Mouse (Mus musculus) heart, embryonic 14.5 days (tissue): Measurements from ENCODE around the gene Angptl2. TPM values are rescaled to one million over a fixed set of nuclear protein-coding genes. Genes with fewer than 3 reads are reported as not detected.

Experiments used
- ATAC-seq: fragments of 200-750 bp; cut with Nextera tagmentation; 2 replicates; pipeline ENCODE4 v1.8.0; 2017; ENCODE audit warnings: low read depth, moderate TSS enrichment; ENCODE audit not compliant: insufficient number of reproducible peaks, insufficient read depth, low FRiP score
- H3K27ac ChIP-seq, 2 experiments: fragments of 200-500 bp in 1 of 2; fragments of 300-500 bp in 1 of 2; sonication (generic) in 1 of 2; replicated peaks in 1 of 2; 2 replicates each; pipeline ENCODE4 v1.5.1; 2012 to 2014; ENCODE audit warnings: low read depth in 2 of 2, low read length in 2 of 2, control low read depth in 1 of 2, mild to moderate bottlenecking in 1 of 2, mixed read lengths in 1 of 2; ENCODE audit not compliant: control insufficient read depth in 1 of 2, insufficient read depth in 1 of 2
- H3K27me3 ChIP-seq: fragments of 300-500 bp; sonication (generic); 2 replicates; pipeline ENCODE4 v1.6.1; 2014; ENCODE audit warnings: mild to moderate bottlenecking, low read length, control low read depth; ENCODE audit not compliant: control insufficient read depth, insufficient read depth
- H3K36me3 ChIP-seq: fragments of 300-500 bp; sonication (generic); 2 replicates; pipeline ENCODE4 v1.6.1; 2014; ENCODE audit warnings: mild to moderate bottlenecking, control low read depth, low read length, mixed read lengths; ENCODE audit not compliant: control insufficient read depth, insufficient read depth
- H3K4me1 ChIP-seq, 2 experiments: fragments of 200-500 bp in 1 of 2; fragments of 300-500 bp in 1 of 2; sonication (generic) in 1 of 2; 2 replicates each; pipeline ENCODE4 v1.6.1; 2012 to 2014; ENCODE audit warnings: low read length in 2 of 2, control low read depth in 1 of 2, mixed read lengths in 1 of 2; ENCODE audit not compliant: control insufficient read depth in 2 of 2, insufficient read depth in 2 of 2
- H3K4me2 ChIP-seq: fragments of 300-500 bp; sonication (generic); 2 replicates; pipeline ENCODE4 v1.6.1; 2014; ENCODE audit warnings: mild to moderate bottlenecking, low read length
- H3K4me3 ChIP-seq, 2 experiments: fragments of 200-500 bp in 1 of 2; fragments of 300-500 bp in 1 of 2; sonication (generic) in 1 of 2; 2 replicates each; pipeline ENCODE4 v1.5.1; 2012 to 2014; ENCODE audit warnings: low read length in 2 of 2, mild to moderate bottlenecking in 2 of 2, control low read depth in 1 of 2, low read depth in 1 of 2, moderate library complexity in 1 of 2; ENCODE audit not compliant: control insufficient read depth in 1 of 2, insufficient read depth in 1 of 2
- H3K9ac ChIP-seq: fragments of 300-500 bp; sonication (generic); 2 replicates; pipeline ENCODE4 v1.6.1; 2014; ENCODE audit warnings: mild to moderate bottlenecking, low read length
- H3K9me3 ChIP-seq: fragments of 300-500 bp; sonication (generic); 2 replicates; pipeline ENCODE4 v1.6.1; 2016; ENCODE audit warnings: low read length, control low read depth; ENCODE audit not compliant: control insufficient read depth
- WGBS: fragments of 180-500 bp; shearing (Covaris S2); extraction: QIAGEN DNeasy Blood & Tissue Kit; methylation state at CpG from one replicate; pipeline ENCODE4 v1.1.7; 2014; 5-methylcytosine and 5-hydroxymethylcytosine counted together
- polyA plus RNA-seq: library from polyadenylated mRNA; unstranded; fragments of >200 nt; fragmentation: Nextera tagmentation; extraction: Ambion mirVana; gene quantifications from 2 replicates; pipeline ENCODE4 v1.2.1, GENCODE M21; 2014

Gene Angptl2
- polyA plus RNA-seq, 1 experiment from 2014 or later: 58.2 TPM

GRCm38 (mm10) chr2:33221339-33221900 lies 5.6 kb downstream of the Angptl2 start:
- no peak overlapping the region for H3K4me2 ChIP-seq
- H3K27me3 ChIP-seq: no peaks in the 10 kb centered on the region
- H3K4me1 ChIP-seq: peaks cover 27 to 46% of the 10 kb centered on the region in 2 experiments
- 82% methylated on average over 11 of the region's 11 CpGs for WGBS
- H3K9me3 ChIP-seq: no peaks in the 10 kb centered on the region
- ATAC-seq: no peak
- no peak overlapping the region for H3K27ac ChIP-seq
- no peak overlapping the region for H3K9ac ChIP-seq
- peaks cover 40% of the 10 kb centered on the region for H3K36me3 ChIP-seq
- H3K4me3 ChIP-seq: no peak overlapping the region

- ATAC-seq: no peak
Measured at GRCm38 (mm10) chr2:33222480-33222879, 6.6 kb downstream of the Angptl2 start.

GRCm38 (mm10) chr2:33223656-33224358 lies 7.9 kb downstream of the Angptl2 start:
- no peak for ATAC-seq
- Histone ChIP-seq H3K4me2 (no peak overlapping the region), H3K36me3 (peaks cover 47% of the 10 kb centered on the region)

More at GRCm38 (mm10) chr2:33222480-33222879, 6.6 kb downstream of the Angptl2 start:
- Histone ChIP-seq H3K4me1 (peaks cover 21 to 47% of the 10 kb centered on the region in 2 experiments), H3K27me3 (no peaks in the 10 kb centered on the region), H3K9me3 (no peaks in the 10 kb centered on the region), H3K9ac (no peak overlapping the region), H3K4me2 (no peak overlapping the region), H3K27ac (no peak overlapping the region), H3K36me3 (peaks cover 40% of the 10 kb centered on the region), H3K4me3 (no peak overlapping the region)
- 88% methylated on average over 6 of the region's 6 CpGs for WGBS

GRCm38 (mm10) chr2:33225921-33226320 lies 10.1 kb downstream of the Angptl2 start:
- 87% methylated on average over 7 of the region's 7 CpGs for WGBS
- H3K9me3 ChIP-seq: no peaks in the 10 kb centered on the region
- peaks cover 63% of the 10 kb centered on the region for H3K36me3 ChIP-seq
- no peak overlapping the region for H3K4me2 ChIP-seq
- H3K9ac ChIP-seq: no peak overlapping the region
- H3K27me3 ChIP-seq: no peaks in the 10 kb centered on the region
- no peak for ATAC-seq
- peaks cover 9 to 42% of the 10 kb centered on the region in 2 experiments for H3K4me1 ChIP-seq
- no peak overlapping the region for H3K27ac ChIP-seq
- H3K4me3 ChIP-seq: no peak overlapping the region

More at GRCm38 (mm10) chr2:33223656-33224358, 7.9 kb downstream of the Angptl2 start:
- 0 out of 4 replicates have a peak overlapping the region, but pooled peaks of 1 of the 2 experiments have one; percentile 17 for H3K27ac ChIP-seq
- H3K9me3 ChIP-seq: no peaks in the 10 kb centered on the region
- no peak overlapping the region for H3K4me3 ChIP-seq
- H3K27me3 ChIP-seq: no peaks in the 10 kb centered on the region
- 62% methylated on average over 10 of the region's 10 CpGs for WGBS
- no peak overlapping the region for H3K9ac ChIP-seq
- peaks cover 19 to 46% of the 10 kb centered on the region in 2 experiments for H3K4me1 ChIP-seq

- WGBS: 63% methylated on average over 11 of the region's 11 CpGs
- no peak for ATAC-seq
- H3K4me1 ChIP-seq: peaks cover 26 to 62% of the 10 kb centered on the region in 2 experiments
Measured at GRCm38 (mm10) chr2:33228077-33228476, 12.2 kb downstream of the Angptl2 start.

GRCm38 (mm10) chr2:33228551-33228950 lies 12.7 kb downstream of the Angptl2 start:
- Histone ChIP-seq H3K9me3 (no peaks in the 10 kb centered on the region), H3K27ac (no peak overlapping the region), H3K9ac (no peak overlapping the region), H3K27me3 (no peaks in the 10 kb centered on the region), H3K4me3 (no peak overlapping the region), H3K4me2 (no peak overlapping the region), H3K36me3 (peaks cover 62% of the 10 kb centered on the region), H3K4me1 (peaks cover 23 to 62% of the 10 kb centered on the region in 2 experiments)
- no peak for ATAC-seq
- 91% methylated on average over 15 of the region's 15 CpGs for WGBS

More at GRCm38 (mm10) chr2:33228077-33228476, 12.2 kb downstream of the Angptl2 start:
- Histone ChIP-seq H3K9me3 (no peaks in the 10 kb centered on the region), H3K4me2 (no peak overlapping the region), H3K27me3 (no peaks in the 10 kb centered on the region), H3K4me3 (no peak overlapping the region), H3K36me3 (peaks cover 58% of the 10 kb centered on the region), H3K27ac (no peak overlapping the region), H3K9ac (no peak overlapping the region)

- Histone ChIP-seq H3K4me3 (no peak overlapping the region), H3K27me3 (no peaks in the 10 kb centered on the region), H3K4me2 (no peak overlapping the region), H3K36me3 (peaks cover 55% of the 10 kb centered on the region), H3K27ac (0 out of 4 replicates have a peak overlapping the region, but pooled peaks of 1 of the 2 experiments have one; percentile 9), H3K4me1 (peaks cover 25 to 69% of the 10 kb centered on the region in 2 experiments), H3K9ac (no peak overlapping the region), H3K9me3 (no peaks in the 10 kb centered on the region)
- ATAC-seq: no peak
- 57% methylated on average over 10 of the region's 10 CpGs for WGBS
Measured at GRCm38 (mm10) chr2:33230701-33231100, 14.8 kb downstream of the Angptl2 start.
